Mouse (Mus musculus) intestine, postnatal 0 days (tissue): ENCODE measurements around the gene Nol10. TPM values are rescaled to one million over a fixed set of nuclear protein-coding genes. Genes with fewer than 3 reads are reported as not detected.
"Not testable (repeated sequence)": the region's sequence is repeated elsewhere in the genome, so short reads cannot be mapped to it uniquely, and the experiment has no call there.

Experiments
- ATAC-seq: fragments of 200-750 bp; cut with Nextera tagmentation; 2 replicates; pipeline ENCODE4 v1.8.0; 2017; ENCODE audit warnings: mild to moderate bottlenecking, moderate TSS enrichment, moderate library complexity
- H3K27ac ChIP-seq: fragments of 300-500 bp; sonication (generic); 2 replicates; pipeline ENCODE4 v1.5.1; 2014; ENCODE audit warnings: mild to moderate bottlenecking, low read depth, low read length, moderate library complexity
- H3K27me3 ChIP-seq: fragments of 300-500 bp; sonication (generic); replicated peaks from 2 replicates; pipeline ENCODE4 v1.6.1; 2014; ENCODE audit warnings: low read length, mixed read lengths; ENCODE audit not compliant: control insufficient read depth, insufficient read depth
- H3K36me3 ChIP-seq: fragments of 300-500 bp; sonication (generic); 2 replicates; pipeline ENCODE4 v1.6.1; 2014; ENCODE audit warnings: mild to moderate bottlenecking, moderate library complexity; ENCODE audit not compliant: control insufficient read depth, insufficient read depth
- H3K4me1 ChIP-seq: fragments of 300-500 bp; sonication (generic); replicated peaks from 2 replicates; pipeline ENCODE4 v1.6.1; 2014; ENCODE audit warnings: antibody characterized with exemption, low read length, mixed read lengths; ENCODE audit not compliant: control insufficient read depth, insufficient read depth
- H3K4me2 ChIP-seq: fragments of 300-500 bp; sonication (generic); replicated peaks from 2 replicates; pipeline ENCODE4 v1.6.1; 2014; ENCODE audit warnings: low read depth, mild to moderate bottlenecking, moderate library complexity
- H3K4me3 ChIP-seq: fragments of 300-500 bp; sonication (generic); 2 replicates; pipeline ENCODE4 v1.5.1; 2014; ENCODE audit warnings: low read depth, low read length
- H3K9ac ChIP-seq: fragments of 300-500 bp; sonication (generic); 2 replicates; pipeline ENCODE4 v1.6.1; 2014; ENCODE audit warnings: mild to moderate bottlenecking, low read depth, low read length
- H3K9me3 ChIP-seq: fragments of 300-500 bp; sonication (generic); 2 replicates; pipeline ENCODE4 v1.6.1; 2016; ENCODE audit warnings: mixed run types; ENCODE audit not compliant: control insufficient read depth
- CTCF ChIP-seq: sonication (generic); IDR thresholded peaks from 2 replicates; pipeline ENCODE4 v1.5.1; 2016; ENCODE audit warnings: low read depth, mild to moderate bottlenecking, control low read depth, antibody characterized with exemption, moderate library complexity
- WGBS: fragments of 180-500 bp; shearing (Covaris S2); extraction: QIAGEN DNeasy Blood & Tissue Kit; methylation state at CpG from one replicate; pipeline ENCODE4 v1.1.7; 2014; 5-methylcytosine and 5-hydroxymethylcytosine counted together
- polyA plus RNA-seq: library from polyadenylated mRNA; unstranded; fragments of >200 nt; fragmentation: Nextera tagmentation; extraction: Ambion mirVana; gene quantifications from 2 replicates; pipeline ENCODE4 v1.2.1, GENCODE M21; 2015

Gene Nol10
- polyA plus RNA-seq, 1 experiment from 2014 or later, result 5.2 TPM

DNA sequence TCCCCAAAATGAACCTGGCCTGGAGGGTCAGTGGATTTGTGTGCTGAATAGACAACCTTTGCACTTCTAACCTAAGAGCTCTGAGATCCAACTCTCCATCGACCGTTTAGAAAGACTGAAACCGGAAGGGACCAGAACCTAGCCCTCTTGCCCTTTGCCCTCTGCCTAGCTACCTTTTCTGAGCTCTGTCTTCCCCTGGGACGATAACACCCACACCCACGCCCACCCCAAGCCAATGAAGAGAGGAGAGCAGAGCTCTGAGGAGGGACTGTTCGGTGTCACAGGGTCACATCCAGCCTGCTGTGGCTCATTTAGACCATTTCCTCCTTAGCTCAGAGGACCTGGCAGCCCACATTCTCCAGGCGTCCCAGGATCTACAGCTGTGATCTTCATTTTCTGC lies 121.6 kb downstream of the Nol10 start:
- Histone ChIP-seq H3K4me3 (no peak overlapping the region), H3K27me3 (no peaks in the 10 kb centered on the region), H3K4me2 (no peak overlapping the region), H3K4me1 (0 out of 2 replicates have a peak, but pooled peaks cover 4% of the 10 kb centered on the region), H3K27ac (no peak overlapping the region), H3K36me3 (no peaks in the 10 kb centered on the region), H3K9ac (no peak overlapping the region), H3K9me3 (no peaks in the 10 kb centered on the region)
- TF ChIP-seq CTCF, result no peak
- ATAC-seq, result peak; percentile 57
- WGBS, result 38% methylated on average over 7 of the region's 7 CpGs

GRCm38 (mm10) chr12:17470528-17470927 lies 122.3 kb downstream of the Nol10 start:
- ATAC-seq, H3K36me3 ChIP-seq, H3K9ac ChIP-seq, H3K27ac ChIP-seq, H3K4me3 ChIP-seq, H3K9me3 ChIP-seq, H3K4me2 ChIP-seq, H3K4me1 ChIP-seq, H3K27me3 ChIP-seq: not testable (repeated sequence)

DNA sequence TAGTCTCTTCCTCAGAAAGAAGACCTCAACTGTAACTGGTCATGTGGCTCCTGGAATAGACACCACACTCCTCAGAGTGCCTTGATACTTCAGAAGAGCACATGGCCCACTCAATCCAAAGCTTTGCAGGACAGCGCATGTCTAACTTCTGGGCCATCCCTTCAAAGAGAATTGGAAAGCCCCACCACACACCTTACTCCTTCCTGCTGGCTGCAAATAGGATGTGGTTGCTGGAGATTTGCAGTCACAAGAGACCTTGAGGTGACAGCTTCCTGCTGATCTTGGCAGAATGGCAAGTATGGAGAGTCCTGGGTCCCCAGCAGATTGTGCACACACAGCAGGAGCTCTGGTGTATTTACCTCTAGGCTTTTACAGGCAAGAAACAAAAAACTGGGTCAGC lies 123.1 kb downstream of the Nol10 start:
- 87% methylated on average over 1 of the region's 1 CpGs for WGBS
- no peak for ATAC-seq
- no peaks in the 10 kb centered on the region for H3K27me3 ChIP-seq

DNA sequence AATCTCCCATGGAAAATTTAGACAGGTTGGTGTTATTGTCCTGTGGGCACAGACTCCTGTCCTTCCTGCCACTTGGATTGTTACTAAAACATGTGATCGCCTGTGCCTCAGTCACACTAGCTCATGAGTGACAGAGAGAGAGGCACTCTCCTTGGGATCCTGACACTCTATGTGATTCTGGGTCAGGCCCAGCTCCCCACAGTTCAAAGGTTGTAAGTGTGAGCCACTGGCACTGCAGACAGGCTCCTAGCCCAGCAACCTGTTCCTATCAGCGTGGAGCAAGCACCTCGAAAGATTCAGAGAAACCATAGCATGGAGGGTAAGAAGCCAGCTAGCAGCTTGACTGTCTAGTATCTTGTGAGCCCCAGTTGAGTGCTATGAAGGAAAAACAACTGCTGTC lies 124.9 kb downstream of the Nol10 start:
- 0 out of 2 replicates have a peak, but pooled peaks cover 4% of the 10 kb centered on the region for H3K4me1 ChIP-seq
- no peaks in the 10 kb centered on the region for H3K27me3 ChIP-seq
- H3K27ac ChIP-seq, result no peak overlapping the region
- no peaks in the 10 kb centered on the region for H3K36me3 ChIP-seq
- no peak overlapping the region for H3K4me3 ChIP-seq
- no peak overlapping the region for H3K4me2 ChIP-seq
- ATAC-seq, result no peak
- WGBS, result 84% methylated on average over 3 of the region's 3 CpGs
- no peaks in the 10 kb centered on the region for H3K9me3 ChIP-seq
- no peak overlapping the region for H3K9ac ChIP-seq
- TF ChIP-seq CTCF, result no peak

More for the DNA sequence above, 123.1 kb downstream of the Nol10 start:
- Histone ChIP-seq H3K9ac (no peak overlapping the region), H3K4me2 (no peak overlapping the region), H3K9me3 (no peaks in the 10 kb centered on the region), H3K4me1 (0 out of 2 replicates have a peak, but pooled peaks cover 4% of the 10 kb centered on the region), H3K4me3 (no peak overlapping the region), H3K36me3 (no peaks in the 10 kb centered on the region), H3K27ac (no peak overlapping the region)
- TF ChIP-seq CTCF, result no peak

DNA sequence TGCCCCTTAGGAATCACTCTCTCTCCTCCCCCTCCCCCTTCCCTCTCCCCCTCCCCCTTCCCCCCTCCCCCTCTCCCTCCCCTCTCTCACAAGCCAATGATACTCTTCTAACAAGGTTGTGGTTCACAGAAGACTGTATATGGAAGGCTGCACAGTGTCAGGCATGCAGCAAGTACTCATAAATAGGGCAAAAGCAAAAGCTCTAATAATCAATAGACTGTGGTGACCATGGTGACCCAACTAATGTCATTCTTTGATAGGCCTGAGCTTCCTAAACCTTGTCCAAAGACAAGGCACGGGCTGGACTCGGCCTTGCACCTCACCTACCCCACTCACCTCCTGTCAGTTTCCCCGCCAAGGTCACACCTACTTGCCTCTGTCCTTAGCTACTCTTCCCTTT lies 125.6 kb downstream of the Nol10 start:
- Histone ChIP-seq H3K9ac (no peak overlapping the region), H3K4me1 (0 out of 2 replicates have a peak, but pooled peaks cover 4% of the 10 kb centered on the region), H3K36me3 (no peaks in the 10 kb centered on the region), H3K4me3 (no peak overlapping the region), H3K4me2 (no peak overlapping the region), H3K27me3 (no peaks in the 10 kb centered on the region), H3K9me3 (no peaks in the 10 kb centered on the region), H3K27ac (no peak overlapping the region)
- no peak for TF ChIP-seq CTCF
- ATAC-seq, result no peak
- 83% methylated on average over 3 of the region's 3 CpGs for WGBS

DNA sequence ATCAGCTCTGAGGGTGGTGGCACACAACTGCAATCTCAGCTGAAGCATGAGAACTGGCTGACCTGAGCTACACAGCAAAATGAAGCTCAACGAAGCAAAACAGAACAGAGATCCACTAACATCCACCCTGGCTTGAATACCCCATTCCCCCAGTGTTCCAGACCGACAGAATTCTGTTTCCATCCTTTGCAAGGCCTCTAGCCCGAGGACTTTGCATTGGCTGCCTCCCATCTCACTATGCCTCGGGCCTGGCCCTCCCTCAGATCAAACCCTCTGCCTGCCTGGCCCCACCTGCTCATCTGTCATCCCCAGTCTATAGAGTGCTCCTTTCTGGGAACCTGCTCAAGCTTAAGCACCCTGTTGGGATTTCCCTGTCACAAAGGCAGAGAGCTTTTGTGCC lies 126.4 kb downstream of the Nol10 start:
- no peaks in the 10 kb centered on the region for H3K27me3 ChIP-seq
- no peak for ATAC-seq

GRCm38 (mm10) chr12:17475146-17475545 lies 126.9 kb downstream of the Nol10 start:
- no peak for ATAC-seq
- no peaks in the 10 kb centered on the region for H3K27me3 ChIP-seq
- no peak overlapping the region for H3K27ac ChIP-seq
- no peaks in the 10 kb centered on the region for H3K4me1 ChIP-seq
- H3K9ac ChIP-seq, result no peak overlapping the region
- H3K36me3 ChIP-seq, result no peaks in the 10 kb centered on the region
- no peak overlapping the region for H3K4me2 ChIP-seq
- H3K9me3 ChIP-seq, result no peaks in the 10 kb centered on the region
- H3K4me3 ChIP-seq, result no peak overlapping the region
- 88% methylated on average over 4 of the region's 4 CpGs for WGBS
- TF ChIP-seq CTCF, result no peak

More for the DNA sequence above, 126.4 kb downstream of the Nol10 start:
- 57% methylated on average over 4 of the region's 4 CpGs for WGBS
- Histone ChIP-seq H3K9ac (no peak overlapping the region), H3K9me3 (no peaks in the 10 kb centered on the region), H3K36me3 (no peaks in the 10 kb centered on the region), H3K4me1 (0 out of 2 replicates have a peak, but pooled peaks cover 4% of the 10 kb centered on the region), H3K4me3 (no peak overlapping the region), H3K27ac (no peak overlapping the region), H3K4me2 (no peak overlapping the region)
- TF ChIP-seq CTCF, result no peak
